Mouse (Mus musculus) intestine, embryonic 14.5 days (tissue): ENCODE data around the gene Eif2s1. TPM values are rescaled to one million over a fixed set of nuclear protein-coding genes. Genes with fewer than 3 reads are reported as not detected.

ENCODE experiments used
- ATAC-seq: fragments of 200-750 bp; cut with Nextera tagmentation; replicated peaks from 2 replicates; pipeline ENCODE4 v1.8.0; 2017; ENCODE audit warnings: low read depth, moderate number of reproducible peaks, moderate TSS enrichment, moderate library complexity; ENCODE audit not compliant: low FRiP score, low TSS enrichment
- DNase-seq: peaks from one replicate; pipeline ENCODE4 v3.0.0-alpha.2; 2018; ENCODE audit warnings: low spot score
- H3K27ac ChIP-seq: fragments of 300-500 bp; sonication (generic); 2 replicates; pipeline ENCODE4 v1.5.1; 2014; ENCODE audit warnings: low read depth, mild to moderate bottlenecking, control low read depth
- H3K27me3 ChIP-seq: fragments of 300-500 bp; sonication (generic); replicated peaks from 2 replicates; pipeline ENCODE4 v1.6.1; 2014; ENCODE audit warnings: low read length, control low read depth; ENCODE audit not compliant: control insufficient read depth, insufficient read depth
- H3K36me3 ChIP-seq: fragments of 300-500 bp; sonication (generic); 2 replicates; pipeline ENCODE4 v1.6.1; 2014; ENCODE audit warnings: low read length, control low read depth; ENCODE audit not compliant: control insufficient read depth, insufficient read depth
- H3K4me1 ChIP-seq: fragments of 300-500 bp; sonication (generic); replicated peaks from 2 replicates; pipeline ENCODE4 v1.6.1; 2014; ENCODE audit warnings: low read length, control low read depth, mixed read lengths; ENCODE audit not compliant: control insufficient read depth, insufficient read depth
- H3K4me2 ChIP-seq: fragments of 300-500 bp; sonication (generic); 2 replicates; pipeline ENCODE4 v1.6.1; 2014; ENCODE audit warnings: low read length
- H3K4me3 ChIP-seq: fragments of 300-500 bp; sonication (generic); 2 replicates; pipeline ENCODE4 v1.5.1; 2014; ENCODE audit warnings: low read depth, low read length, control low read depth, mixed read lengths
- H3K9ac ChIP-seq: fragments of 300-500 bp; sonication (generic); 2 replicates; pipeline ENCODE4 v1.6.1; 2014; ENCODE audit warnings: mild to moderate bottlenecking, low read length
- H3K9me3 ChIP-seq: fragments of 300-500 bp; sonication (generic); 2 replicates; pipeline ENCODE4 v1.6.1; 2016; ENCODE audit warnings: low read length, control low read depth; ENCODE audit not compliant: control insufficient read depth
- WGBS: fragments of 180-500 bp; shearing (Covaris S2); extraction: QIAGEN DNeasy Blood & Tissue Kit; methylation state at CpG from one replicate; pipeline ENCODE4 v1.1.7; 2014; 5-methylcytosine and 5-hydroxymethylcytosine counted together
- polyA plus RNA-seq: library from polyadenylated mRNA; unstranded; fragments of >200 nt; fragmentation: Nextera tagmentation; extraction: Ambion mirVana; gene quantifications from 2 replicates; pipeline ENCODE4 v1.2.1, GENCODE M21; 2014

Eif2s1 gene
- polyA plus RNA-seq, 1 experiment from 2014 or later = 220 TPM

DNA sequence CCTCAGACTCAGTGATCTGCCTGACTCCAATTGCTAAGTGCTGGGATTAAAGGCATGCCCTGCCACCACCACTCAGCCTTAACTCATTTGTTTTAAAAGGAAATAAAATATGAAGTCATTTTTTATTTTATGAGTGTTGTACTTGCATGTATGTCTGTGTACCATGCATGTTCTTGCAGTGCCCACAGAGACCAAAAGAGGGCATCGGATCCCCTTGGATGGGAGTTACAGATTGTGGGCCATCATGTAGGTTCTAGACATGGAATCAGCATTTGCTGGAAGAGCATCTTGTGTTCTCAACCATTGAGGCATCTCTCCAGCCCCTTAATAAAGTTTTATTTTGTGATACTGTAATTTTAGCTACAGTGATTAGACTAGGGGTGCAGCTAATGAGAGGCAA is 3.8 kb downstream of the Eif2s1 start:
- WGBS = 94% methylated on average over 1 of the region's 1 CpGs
- DNase-seq = no peak
- no peak overlapping the region for H3K27ac ChIP-seq

DNA sequence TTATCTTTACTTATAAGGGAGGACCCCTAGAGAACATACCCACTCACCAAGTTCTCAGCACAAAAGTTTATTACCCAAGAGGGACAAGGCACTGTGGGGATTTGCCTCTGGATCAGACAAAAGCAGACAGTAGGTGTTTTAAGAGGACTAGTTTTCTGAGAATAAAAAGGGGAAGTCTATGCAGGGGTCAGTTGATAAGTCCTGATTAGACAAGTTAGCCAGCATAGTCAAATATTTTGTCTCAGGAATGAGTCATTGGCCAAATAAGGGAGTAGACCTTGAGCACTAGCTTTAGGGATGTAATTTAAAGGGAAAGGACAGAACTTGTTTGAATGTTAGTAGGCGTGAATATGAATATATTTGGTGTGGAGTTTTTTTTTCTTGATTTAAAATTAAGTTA is 6.5 kb downstream of the Eif2s1 start:
- no peak overlapping the region for H3K27ac ChIP-seq
- H3K9me3 ChIP-seq = no peaks in the 10 kb centered on the region
- H3K36me3 ChIP-seq = peaks cover 45% of the 10 kb centered on the region
- H3K27me3 ChIP-seq = no peaks in the 10 kb centered on the region
- 84% methylated on average over 1 of the region's 1 CpGs for WGBS
- DNase-seq (no peak), ATAC-seq (no peak)
- H3K4me2 ChIP-seq = no peak overlapping the region
- peaks cover 3% of the 10 kb centered on the region for H3K4me1 ChIP-seq
- H3K9ac ChIP-seq = no peak overlapping the region
- no peak overlapping the region for H3K4me3 ChIP-seq

More for the DNA sequence above, 3.8 kb downstream of the Eif2s1 start:
- H3K4me1 ChIP-seq = peaks cover 10% of the 10 kb centered on the region
- no peak overlapping the region for H3K4me3 ChIP-seq
- no peak overlapping the region for H3K4me2 ChIP-seq
- no peaks in the 10 kb centered on the region for H3K27me3 ChIP-seq
- no peak for ATAC-seq
- H3K36me3 ChIP-seq = peaks cover 28% of the 10 kb centered on the region
- H3K9ac ChIP-seq = no peak overlapping the region
- no peaks in the 10 kb centered on the region for H3K9me3 ChIP-seq

DNA sequence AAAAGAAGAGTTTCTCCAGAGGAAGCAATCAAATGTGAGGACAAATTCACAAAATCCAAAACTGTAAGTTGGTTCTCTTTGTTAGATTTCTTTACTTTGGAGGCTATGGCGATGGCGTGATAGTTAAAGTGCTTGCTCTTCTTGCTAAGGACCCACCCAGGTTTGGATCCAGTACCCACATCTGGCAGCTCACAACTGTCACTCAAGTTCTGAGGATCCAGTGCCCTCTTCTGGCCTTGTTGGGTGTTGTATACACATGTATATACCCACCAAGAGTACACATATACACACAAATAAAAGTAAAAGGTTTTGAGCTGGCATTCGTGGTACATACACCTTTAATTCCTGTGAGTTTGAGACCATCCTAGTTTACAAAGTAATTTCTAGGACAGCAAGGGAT is 13.0 kb downstream of the Eif2s1 start:
- peaks cover 81% of the 10 kb centered on the region for H3K36me3 ChIP-seq

DNA sequence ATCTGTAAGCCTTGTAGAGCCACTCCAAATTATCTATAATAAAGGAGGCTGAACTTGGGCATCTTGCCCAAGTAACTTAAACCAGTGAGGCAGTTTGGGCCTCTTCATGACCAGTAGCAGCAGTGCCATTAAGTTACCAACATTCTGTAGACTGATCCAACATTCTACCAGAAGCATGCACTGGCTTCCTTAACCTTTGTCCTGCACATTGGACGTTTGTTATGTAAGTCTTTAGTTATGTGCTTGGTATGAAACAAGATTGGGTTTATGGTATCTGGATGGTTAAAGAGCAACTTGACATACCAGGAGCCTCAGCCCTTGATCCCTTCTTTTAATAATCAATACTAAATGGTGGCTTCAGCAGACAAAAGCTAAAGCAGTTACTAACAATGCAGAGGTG is 28.4 kb downstream of the Eif2s1 start:
- Histone ChIP-seq H3K9me3 (0 out of 2 replicates have a peak, but pooled peaks cover 2% of the 10 kb centered on the region), H3K27ac (no peak overlapping the region), H3K36me3 (peaks cover 26% of the 10 kb centered on the region), H3K27me3 (no peaks in the 10 kb centered on the region), H3K4me3 (no peak overlapping the region), H3K9ac (no peak overlapping the region), H3K4me1 (no peaks in the 10 kb centered on the region), H3K4me2 (no peak overlapping the region)
- DNase-seq (no peak), ATAC-seq (no peak)
- WGBS = 66% methylated on average over 1 of the region's 1 CpGs

More for the DNA sequence above, 13.0 kb downstream of the Eif2s1 start:
- no peak for DNase-seq
- ATAC-seq = no peak
- Histone ChIP-seq H3K4me1 (no peaks in the 10 kb centered on the region), H3K9ac (no peak overlapping the region), H3K9me3 (no peaks in the 10 kb centered on the region), H3K4me3 (no peak overlapping the region), H3K27ac (no peak overlapping the region), H3K27me3 (no peaks in the 10 kb centered on the region), H3K4me2 (no peak overlapping the region)
- 93% methylated on average over 3 of the region's 3 CpGs for WGBS

DNA sequence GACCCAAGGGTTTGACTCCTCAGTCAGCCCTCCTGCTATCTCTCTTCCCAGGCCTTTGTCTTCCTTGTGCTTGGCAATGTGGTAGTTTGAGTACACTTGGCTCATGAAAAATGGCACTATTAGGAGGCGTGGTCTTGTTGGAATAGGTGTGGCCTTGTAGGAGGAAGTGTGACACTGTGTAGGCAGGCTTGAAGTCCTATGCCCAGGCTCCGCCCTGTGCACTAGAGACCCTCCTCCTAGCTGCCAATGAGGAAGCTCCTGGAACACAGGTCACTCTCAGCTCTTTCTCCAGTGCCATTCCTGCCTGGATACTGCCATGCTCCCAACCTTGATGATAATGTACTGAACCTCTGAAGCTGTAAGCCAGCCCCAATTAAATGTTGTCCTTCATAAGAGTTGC is 29.5 kb downstream of the Eif2s1 start:
- no peak overlapping the region for H3K4me3 ChIP-seq
- DNase-seq (no peak), ATAC-seq (no peak; the same call in 1 of the 2 replicates)
- 0 out of 2 replicates have a peak, but pooled peaks cover 2% of the 10 kb centered on the region for H3K9me3 ChIP-seq
- 80% methylated on average over 2 of the region's 2 CpGs for WGBS
- no peak overlapping the region for H3K9ac ChIP-seq
- no peak overlapping the region for H3K27ac ChIP-seq
- H3K4me1 ChIP-seq = no peaks in the 10 kb centered on the region
- no peaks in the 10 kb centered on the region for H3K27me3 ChIP-seq
- H3K4me2 ChIP-seq = no peak overlapping the region
- peaks cover 15% of the 10 kb centered on the region for H3K36me3 ChIP-seq

DNA sequence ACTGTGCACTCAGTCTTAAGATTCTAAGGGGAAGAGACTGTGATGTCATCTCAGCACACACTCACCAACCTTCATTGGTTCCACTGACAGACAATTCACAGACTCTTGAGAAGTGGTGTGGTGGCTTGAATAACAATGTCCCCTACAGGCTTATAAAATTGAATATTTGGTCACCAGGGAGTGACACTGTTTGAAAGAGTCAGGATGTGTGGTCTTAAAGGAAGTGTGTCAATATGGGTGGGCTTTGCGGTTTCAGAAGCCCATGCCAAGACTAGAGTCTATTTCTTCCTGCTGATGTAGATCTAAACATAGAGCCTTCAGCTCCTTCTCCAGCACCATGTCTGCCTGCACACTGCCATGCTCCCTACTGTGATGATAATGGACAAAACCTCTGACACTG is 36.2 kb downstream of the Eif2s1 start:
- DNase-seq (no peak), ATAC-seq (no peak)
- 94% methylated on average over 1 of the region's 1 CpGs for WGBS
- Histone ChIP-seq H3K4me3 (no peak overlapping the region), H3K27ac (no peak overlapping the region), H3K9ac (no peak overlapping the region), H3K9me3 (no peaks in the 10 kb centered on the region), H3K36me3 (no peaks in the 10 kb centered on the region), H3K4me2 (no peak overlapping the region), H3K4me1 (no peaks in the 10 kb centered on the region), H3K27me3 (no peaks in the 10 kb centered on the region)

DNA sequence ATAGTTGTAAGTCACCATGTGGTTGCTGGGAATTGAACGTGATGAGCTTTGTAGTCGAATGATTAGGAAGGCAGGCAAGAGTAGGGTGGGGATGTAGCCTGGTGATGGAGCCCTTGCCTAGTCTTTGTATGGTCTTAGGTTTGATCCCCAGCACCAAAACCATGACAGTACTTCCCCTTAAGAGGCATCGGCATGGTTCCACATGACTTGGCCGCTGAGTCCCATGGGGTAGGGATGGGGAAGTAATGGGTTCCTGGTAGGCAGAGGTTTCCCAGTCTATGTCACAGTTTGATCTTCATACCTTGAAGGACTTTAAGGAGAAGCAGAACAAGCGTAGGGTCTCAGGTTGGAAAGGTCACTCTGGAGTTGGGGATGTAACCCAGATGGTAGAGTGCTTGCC is 39.8 kb downstream of the Eif2s1 start:
- Histone ChIP-seq H3K36me3 (no peaks in the 10 kb centered on the region), H3K9me3 (no peaks in the 10 kb centered on the region), H3K9ac (no peak overlapping the region), H3K4me3 (no peak overlapping the region), H3K4me2 (no peak overlapping the region), H3K4me1 (no peaks in the 10 kb centered on the region), H3K27me3 (no peaks in the 10 kb centered on the region), H3K27ac (no peak overlapping the region)
- DNase-seq (no peak), ATAC-seq (no peak)
- WGBS = 80% methylated on average over 5 of the region's 5 CpGs

DNA sequence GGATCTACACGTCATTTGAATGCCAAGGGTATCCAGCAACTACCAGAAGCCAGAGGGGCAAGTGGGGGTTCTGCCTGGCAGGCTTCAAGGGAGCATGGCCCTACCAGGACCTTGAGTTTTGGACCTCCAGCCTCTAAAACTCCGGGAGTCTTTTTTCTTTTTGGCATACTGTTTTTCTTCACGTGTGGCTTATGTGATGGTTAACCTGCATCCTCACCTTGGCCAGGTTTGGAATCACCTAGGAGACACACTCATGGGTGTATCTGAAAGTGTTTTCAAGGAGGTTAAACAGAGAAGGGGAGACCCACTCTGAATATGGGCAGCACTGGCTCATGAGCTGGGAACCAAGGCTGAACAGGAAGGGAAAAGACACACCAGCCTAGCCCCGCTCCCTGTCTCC is 41.7 kb downstream of the Eif2s1 start:
- no peak overlapping the region for H3K4me3 ChIP-seq
- 79% methylated on average over 4 of the region's 4 CpGs for WGBS
- no peak for ATAC-seq
- DNase-seq = no peak
- no peaks in the 10 kb centered on the region for H3K36me3 ChIP-seq
- no peaks in the 10 kb centered on the region for H3K4me1 ChIP-seq
- H3K27me3 ChIP-seq = peaks cover 11% of the 10 kb centered on the region; the same call in 1 of the 2 replicates
- no peak overlapping the region for H3K4me2 ChIP-seq
- no peak overlapping the region for H3K9ac ChIP-seq
- H3K9me3 ChIP-seq = no peaks in the 10 kb centered on the region
- no peak overlapping the region for H3K27ac ChIP-seq

DNA sequence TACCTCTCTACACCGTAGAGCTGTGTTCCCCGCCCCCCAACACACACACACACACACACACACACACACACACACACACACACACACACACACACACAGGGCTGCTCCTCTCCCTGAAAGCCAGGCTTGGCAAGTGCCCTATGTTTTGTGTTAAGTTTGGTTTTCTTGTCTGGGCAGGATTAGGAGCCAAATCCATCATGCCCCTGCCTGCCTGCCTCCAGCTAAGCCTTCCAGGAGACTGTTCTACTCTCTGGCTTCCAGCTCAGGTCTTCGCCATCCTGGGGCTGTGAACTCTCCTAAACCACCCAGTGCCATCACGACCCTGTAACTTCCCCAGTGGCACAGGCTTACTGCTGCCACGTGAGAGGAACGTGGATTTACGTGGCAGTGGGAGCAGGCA is 42.9 kb downstream of the Eif2s1 start:
- no peaks in the 10 kb centered on the region for H3K36me3 ChIP-seq
- H3K27me3 ChIP-seq = peaks cover 11% of the 10 kb centered on the region; the same call in 1 of the 2 replicates
- H3K4me3 ChIP-seq = no peak overlapping the region
- H3K4me1 ChIP-seq = no peaks in the 10 kb centered on the region
- H3K27ac ChIP-seq = no peak overlapping the region
- 80% methylated on average over 7 of the region's 7 CpGs for WGBS
- no peaks in the 10 kb centered on the region for H3K9me3 ChIP-seq
- no peak for ATAC-seq
- H3K4me2 ChIP-seq = no peak overlapping the region
- no peak overlapping the region for H3K9ac ChIP-seq
- DNase-seq = no peak
